Mouse (Mus musculus): Measurements from ENCODE around the gene Retnla. TPM values are rescaled to one million over a fixed set of nuclear protein-coding genes. Genes with fewer than 3 reads are reported as not detected.

The Retnla gene
- total RNA-seq (2023; ENCODE audit: inconsistent age), result not detected in 4 replicates

DNA sequence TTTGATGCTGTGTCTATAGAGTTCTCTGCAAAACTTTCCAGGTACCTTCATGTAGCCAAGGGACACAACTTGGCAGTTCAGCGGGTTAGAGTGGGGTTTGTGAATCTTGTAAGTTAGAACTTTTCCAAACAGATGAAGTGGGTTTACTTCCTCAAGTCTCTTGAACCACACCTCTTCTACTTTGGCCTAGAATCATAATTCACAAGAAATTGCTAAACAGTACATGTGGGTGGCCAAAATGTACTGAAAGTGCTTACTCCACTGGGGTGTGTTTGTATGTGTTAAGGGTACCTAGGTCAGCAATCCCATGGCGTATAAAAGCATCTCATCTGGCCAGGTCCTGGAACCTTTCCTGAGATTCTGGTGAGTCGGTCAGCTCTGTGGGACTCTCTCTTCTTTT is at the start of gene Retnla:
Gene Retnla (plus strand): TSS at position 286 of the 400 bp plus-strand sequence.

GRCm38 (mm10) chr16:48816695-48817094 is 25.7 kb upstream of the Retnla start, which contains the start of gene Retnlb:
Gene Retnlb, plus strand, starts transcription at chr16:48816856.

GRCm38 (mm10) chr16:48872321-48872720 is 30.0 kb downstream of the Retnla start, which contains the start of gene Retnlg:
Gene Retnlg, plus strand, starts transcription at chr16:48872621.

Other genes starting within 250 kb of the Retnla start
- 0.21 to 0.22 TPM in 2 of 4 replicates, not detected in the others for gene Trat1, start 70.5 kb upstream of the Retnla start, total RNA-seq (2023; ENCODE audit: inconsistent age)
- gene Retnlb, start 25.7 kb upstream of the Retnla start, total RNA-seq (2023; ENCODE audit: inconsistent age), result not detected in 4 replicates
- 0.96 to 3.3 TPM (median 2.0 TPM) in 3 of 4 replicates, not detected in the other for gene Retnlg, start 30.1 kb downstream of the Retnla start, total RNA-seq (2023; ENCODE audit: inconsistent age)
- gene Dzip3, start 151.6 kb downstream of the Retnla start, total RNA-seq (2023; ENCODE audit: inconsistent age), result 12.4 to 14.6 TPM (median 14.1 TPM) in 4 replicates
- 5.1 to 7.8 TPM (median 5.5 TPM) in 4 replicates for gene Cip2a, start 151.6 kb downstream of the Retnla start, total RNA-seq (2023; ENCODE audit: inconsistent age)
- not detected in 4 replicates for gene Myh15, start 214.9 kb downstream of the Retnla start, total RNA-seq (2023; ENCODE audit: inconsistent age)

Measured in B cell, adult (primary cell).